In genomic region chr1:154887546-154887945, GRCm38 (mm10) we compare ENCODE assay signal across 29 mouse cellular contexts. TPM values are rescaled to one million over a fixed set of nuclear protein-coding genes. Genes with fewer than 3 reads are reported as not detected.
A peak's percentile ranks its signal among the peaks of the same experiment; 100 is the strongest.
DNase-seq lines count a peak whose midpoint lies in the region; ATAC-seq and TF ChIP-seq lines count a peak whose summit lies in the region.
"Had no signal": no experiment of that assay in that cellular context is flagged by ENCODE, and none has a peak within 500 bp of the region (broad histone marks: within the 10 kb centered on the region; RNA-seq: fewer than 3 reads in every experiment).

No protein-coding gene starts in this region.

- TF ChIP-seq CTCF in hindbrain, postnatal 0 days (IDR thresholded peaks at IDR 0.05; ENCODE audit: low read depth) = no peak
- TF ChIP-seq CTCF in midbrain, postnatal 0 days (IDR thresholded peaks at IDR 0.05) = no peak

- no peaks in the 10 kb centered on the region for H3K9me3 ChIP-seq in forebrain, embryonic 15.5 days
- H3K9me3 ChIP-seq in forebrain, embryonic 10.5 days = no peaks in the 10 kb centered on the region
- H3K9me3 ChIP-seq in hindbrain, postnatal 0 days (ENCODE audit: low read length) = no peaks in the 10 kb centered on the region
- H3K9me3 ChIP-seq in hindbrain, embryonic 13.5 days = no peaks in the 10 kb centered on the region
- no peaks in the 10 kb centered on the region for H3K9me3 ChIP-seq in midbrain, embryonic 13.5 days
- H3K9me3 ChIP-seq in midbrain, postnatal 0 days (ENCODE audit: low read length) = no peaks in the 10 kb centered on the region
- H3K9me3 ChIP-seq: embryonic facial prominence, embryonic 13.5 days; heart, embryonic 15.5 days had no signal

- ATAC-seq in forebrain, embryonic 15.5 days (replicated peaks) = no peak
- ATAC-seq in hindbrain, postnatal 0 days = no peak
- ATAC-seq in hindbrain, embryonic 13.5 days (ENCODE audit: low FRiP score) = no peak
- ATAC-seq in midbrain, embryonic 13.5 days = no peak
- ATAC-seq in midbrain, postnatal 0 days (ENCODE audit: low FRiP score) = no peak
- ATAC-seq: intestine, embryonic 16.5 days had no signal

- H3K4me3 ChIP-seq in forebrain, embryonic 15.5 days = no peak overlapping the region
- H3K4me3 ChIP-seq in forebrain, embryonic 10.5 days = no peak overlapping the region
- no peak overlapping the region for H3K4me3 ChIP-seq in hindbrain, postnatal 0 days (ENCODE audit: low read length)
- H3K4me3 ChIP-seq in hindbrain, embryonic 13.5 days = no peak overlapping the region
- H3K4me3 ChIP-seq in midbrain, embryonic 13.5 days (replicated peaks) = no peak overlapping the region
- H3K4me3 ChIP-seq in midbrain, postnatal 0 days (ENCODE audit: low read depth, low read length) = no peak overlapping the region
- H3K4me3 ChIP-seq: embryonic facial prominence, embryonic 13.5 days; heart, embryonic 15.5 days had no signal

- no peaks in the 10 kb centered on the region; the same call in 1 of the 2 replicates for H3K27me3 ChIP-seq in forebrain, embryonic 15.5 days
- peaks cover 42% of the 10 kb centered on the region for H3K27me3 ChIP-seq in forebrain, embryonic 10.5 days (ENCODE audit: poor library complexity, severe bottlenecking)
- no peaks in the 10 kb centered on the region for H3K27me3 ChIP-seq in hindbrain, postnatal 0 days (ENCODE audit: insufficient read depth, low read length)
- peaks cover 28% of the 10 kb centered on the region for H3K27me3 ChIP-seq in hindbrain, embryonic 13.5 days
- peaks cover 20% of the 10 kb centered on the region for H3K27me3 ChIP-seq in midbrain, embryonic 13.5 days
- H3K27me3 ChIP-seq in midbrain, postnatal 0 days (ENCODE audit: insufficient read depth, low read length) = peaks cover 4% of the 10 kb centered on the region; the same call in 1 of the 2 replicates

- WGBS in forebrain, embryonic 15.5 days = 72% methylated on average over 3 of the region's 3 CpGs
- whole genome bisulfite sequencing in forebrain, embryonic 10.5 days = 91% methylated on average over 3 of the region's 3 CpGs
- 67% methylated on average over 3 of the region's 3 CpGs for WGBS in hindbrain, postnatal 0 days
- WGBS in hindbrain, embryonic 13.5 days = 78% methylated on average over 3 of the region's 3 CpGs
- WGBS in midbrain, embryonic 13.5 days = 65% methylated on average over 3 of the region's 3 CpGs
- 60% methylated on average over 3 of the region's 3 CpGs for WGBS in midbrain, postnatal 0 days

- DNase-seq in forebrain, embryonic 10.5 days (ENCODE audit: extremely low spot score, low spot score) = no peak
- no peak for DNase-seq in hindbrain, postnatal 0 days (ENCODE audit: low spot score)
- no peak for DNase-seq in midbrain, postnatal 0 days (ENCODE audit: low spot score)
- DNase-seq in right cerebral cortex, postnatal 14 days = no peak
- DNase-seq: adrenal gland, adult 8-10 months; gastrocnemius, postnatal 10 days; heart, postnatal 36 days; kidney, adult 8-10 months; kidney, postnatal 4 days; layer of hippocampus, adult 9-11 months; liver; lung, adult 2 months; lung, postnatal 10 days; spleen, adult 18-20 months; thymus, adult 18-20 months; thymus, postnatal 36 days had no signal

- H3K27ac ChIP-seq in forebrain, embryonic 15.5 days (replicated peaks) = peak overlapping the region; percentile 25
- H3K27ac ChIP-seq in forebrain, embryonic 10.5 days = no peak overlapping the region
- peak overlapping the region; percentile 51; the same call in 1 of the 2 replicates for H3K27ac ChIP-seq in hindbrain, postnatal 0 days
- no peak overlapping the region for H3K27ac ChIP-seq in hindbrain, embryonic 13.5 days
- peak overlapping the region; percentile 74 for H3K27ac ChIP-seq in midbrain, embryonic 13.5 days
- H3K27ac ChIP-seq in midbrain, postnatal 0 days (ENCODE audit: low read depth, low read length) = peak overlapping the region; percentile 62; the same call in 1 of the 2 replicates
- H3K27ac ChIP-seq: embryonic facial prominence, embryonic 13.5 days; heart, embryonic 15.5 days; kidney, postnatal 0 days; liver, embryonic 14.5 days; macrophage; stomach, postnatal 0 days had no signal

- no peak overlapping the region for H3K9ac ChIP-seq in forebrain, embryonic 15.5 days (replicated peaks)
- H3K9ac ChIP-seq in hindbrain, postnatal 0 days (replicated peaks; ENCODE audit: low read length) = no peak overlapping the region
- H3K9ac ChIP-seq in hindbrain, embryonic 13.5 days = no peak overlapping the region
- no peak overlapping the region for H3K9ac ChIP-seq in midbrain, embryonic 13.5 days (replicated peaks)
- H3K9ac ChIP-seq in midbrain, postnatal 0 days (replicated peaks; ENCODE audit: low read length, poor library complexity, severe bottlenecking) = no peak overlapping the region
- H3K9ac ChIP-seq: embryonic facial prominence, embryonic 13.5 days; heart, embryonic 15.5 days; liver, embryonic 14.5 days had no signal

- no peaks in the 10 kb centered on the region for H3K36me3 ChIP-seq in forebrain, embryonic 15.5 days
- H3K36me3 ChIP-seq in forebrain, embryonic 10.5 days (replicated peaks) = no peaks in the 10 kb centered on the region
- H3K36me3 ChIP-seq in hindbrain, postnatal 0 days (ENCODE audit: insufficient read depth, low read length) = no peaks in the 10 kb centered on the region
- H3K36me3 ChIP-seq in hindbrain, embryonic 13.5 days = no peaks in the 10 kb centered on the region
- no peaks in the 10 kb centered on the region for H3K36me3 ChIP-seq in midbrain, embryonic 13.5 days
- H3K36me3 ChIP-seq in midbrain, postnatal 0 days (ENCODE audit: insufficient read depth, low read length) = no peaks in the 10 kb centered on the region
- H3K36me3 ChIP-seq: embryonic facial prominence, embryonic 13.5 days; G1E; heart, embryonic 15.5 days had no signal

- no peak overlapping the region for H3K4me2 ChIP-seq in forebrain, embryonic 15.5 days (replicated peaks)
- H3K4me2 ChIP-seq in hindbrain, postnatal 0 days (ENCODE audit: low read depth, low read length) = no peak overlapping the region
- H3K4me2 ChIP-seq in hindbrain, embryonic 13.5 days = no peak overlapping the region
- H3K4me2 ChIP-seq in midbrain, embryonic 13.5 days (replicated peaks) = no peak overlapping the region
- H3K4me2 ChIP-seq in midbrain, postnatal 0 days (ENCODE audit: low read depth, low read length, poor library complexity, severe bottlenecking) = no peak overlapping the region
- H3K4me2 ChIP-seq: embryonic facial prominence, embryonic 13.5 days; heart, embryonic 15.5 days had no signal

- peaks cover 50% of the 10 kb centered on the region for H3K4me1 ChIP-seq in forebrain, embryonic 15.5 days
- peaks cover 56% of the 10 kb centered on the region for H3K4me1 ChIP-seq in forebrain, embryonic 10.5 days
- peaks cover 17% of the 10 kb centered on the region for H3K4me1 ChIP-seq in hindbrain, postnatal 0 days (ENCODE audit: insufficient read depth, low read length)
- H3K4me1 ChIP-seq in hindbrain, embryonic 13.5 days (replicated peaks) = peaks cover 33% of the 10 kb centered on the region
- peaks cover 45% of the 10 kb centered on the region for H3K4me1 ChIP-seq in midbrain, embryonic 13.5 days (replicated peaks)
- H3K4me1 ChIP-seq in midbrain, postnatal 0 days (ENCODE audit: insufficient read depth, low read length) = peaks cover 7% of the 10 kb centered on the region; the same call in 1 of the 2 replicates

RNA-seq across cellular contexts. Expression of gene Cacna1e, which starts 3.2 kb away (rescaled TPM):
- 12.0 and 13.1 TPM in 2 replicates for polyA plus RNA-seq in forebrain, embryonic 15.5 days (2015; fragmentation: Nextera tagmentation; extraction: Ambion mirVana)
- polyA plus RNA-seq in forebrain, embryonic 10.5 days (2016; fragmentation: Nextera tagmentation; extraction: Ambion mirVana) = 0.46 and 0.57 TPM in 2 replicates
- total RNA-seq in hindbrain, postnatal 0 days (2014; rRNA removed) = 57.5 and 58.2 TPM in 2 replicates
- 8.0 and 8.9 TPM in 2 replicates for polyA plus RNA-seq in hindbrain, postnatal 0 days (2015; fragmentation: Nextera tagmentation; extraction: Ambion mirVana)
- polyA plus RNA-seq in hindbrain, embryonic 13.5 days (2015; fragmentation: Nextera tagmentation; extraction: Ambion mirVana) = 7.8 and 9.2 TPM in 2 replicates
- 8.0 and 8.6 TPM in 2 replicates for polyA plus RNA-seq in midbrain, embryonic 13.5 days (2015; fragmentation: Nextera tagmentation; extraction: Ambion mirVana)
- total RNA-seq in midbrain, postnatal 0 days (2014; rRNA removed) = 68.4 and 76.9 TPM in 2 replicates
- polyA plus RNA-seq in midbrain, postnatal 0 days (2015; fragmentation: Nextera tagmentation; extraction: Ambion mirVana) = 7.6 and 10.3 TPM in 2 replicates
- total RNA-seq: granulocyte monocyte progenitor cell, adult 5-6 weeks had no signal
- polyA plus RNA-seq: C2C12, G1E had no signal

Comparison
In these comparisons a context has a peak if more than half of its experiments do, and no peak if none do; other contexts are left out.
1. H3K27ac ChIP-seq: peak in forebrain, embryonic 15.5 days (single experiment), hindbrain, postnatal 0 days (single experiment), midbrain, embryonic 13.5 days (single experiment) and midbrain, postnatal 0 days (single experiment); none in forebrain, embryonic 10.5 days (single experiment) and hindbrain, embryonic 13.5 days (single experiment).